Mouse (Mus musculus): ENCODE data around the gene Hbp1. TPM values are rescaled to one million over a fixed set of nuclear protein-coding genes. Genes with fewer than 3 reads are reported as not detected.
A peak's percentile ranks its signal among the peaks of the same experiment; 100 is the strongest.

The Hbp1 gene
- polyA plus RNA-seq, 1 experiment, result 37.0 TPM

- Histone ChIP-seq H3K4me2 (ENCODE audit: low read depth) (peak overlapping the region; percentile 37), H3K79me2 (ENCODE audit: control insufficient read depth, insufficient read depth) (no peaks in the 10 kb centered on the region), H3ac (ENCODE audit: control insufficient read depth, insufficient read length) (no peak overlapping the region), H3K36me3 (ENCODE audit: control insufficient read depth, insufficient read depth) (no peaks in the 10 kb centered on the region), H3K4me3 (no peak overlapping the region), H3K27me3 (ENCODE audit: control insufficient read depth, insufficient read depth, insufficient read length) (no peaks in the 10 kb centered on the region)
- TF ChIP-seq USF1 (IDR thresholded peaks at IDR 0.05; ENCODE audit: low read depth) (no peak), E2F4 (IDR thresholded peaks at IDR 0.05; ENCODE audit: insufficient read depth) (no peak), MYOD1 (IDR thresholded peaks at IDR 0.05; ENCODE audit: control insufficient read depth in 1 of 3, insufficient read length in 2 of 3, low read depth in 2 of 3) (peak in 2 of 3 experiments; percentile 73 to 82), SRF (IDR thresholded peaks at IDR 0.05; ENCODE audit: control insufficient read depth, insufficient read length, low read depth) (no peak), TCF3 (IDR thresholded peaks at IDR 0.05; ENCODE audit: insufficient read length, low read depth) (peak; percentile 19), MYOG (IDR thresholded peaks at IDR 0.05; ENCODE audit: control insufficient read depth in 1 of 3, insufficient read depth in 1 of 3, insufficient read length in 2 of 3, low read depth in 2 of 3) (peak in 2 of 3 experiments; percentile 33 to 78)
Observed at GRCm38 (mm10) chr12:31973473-31974172, 23.3 kb upstream of the Hbp1 start.

- H3ac ChIP-seq (ENCODE audit: control insufficient read depth, insufficient read length), result no peak overlapping the region
- H3K4me2 ChIP-seq (ENCODE audit: low read depth), result peak overlapping the region; percentile 63
- H3K27me3 ChIP-seq (ENCODE audit: control insufficient read depth, insufficient read depth, insufficient read length), result no peaks in the 10 kb centered on the region
- no peaks in the 10 kb centered on the region for H3K79me2 ChIP-seq (ENCODE audit: control insufficient read depth, insufficient read depth)
- no peaks in the 10 kb centered on the region for H3K36me3 ChIP-seq (ENCODE audit: control insufficient read depth, insufficient read depth)
- TF ChIP-seq TCF12 (IDR thresholded peaks at IDR 0.05; ENCODE audit: insufficient read depth, poor library complexity, severe bottlenecking) (peak; percentile 50), MYOD1 (IDR thresholded peaks at IDR 0.05; ENCODE audit: control insufficient read depth in 1 of 3, insufficient read length in 2 of 3, low read depth in 2 of 3) (peak in 2 of 3 experiments; percentile 77 to 80), MYOG (IDR thresholded peaks at IDR 0.05; ENCODE audit: control insufficient read depth in 1 of 3, insufficient read depth in 1 of 3, insufficient read length in 2 of 3, low read depth in 2 of 3) (peak in 1 of 3 experiments; percentile 76), TCF3 (IDR thresholded peaks at IDR 0.05; ENCODE audit: insufficient read length, low read depth) (no peak)
- H3K4me3 ChIP-seq, result no peak overlapping the region
Observed at GRCm38 (mm10) chr12:31971547-31971946, 21.2 kb upstream of the Hbp1 start.

GRCm38 (mm10) chr12:31969111-31969510, 18.8 kb upstream of the Hbp1 start:
- Histone ChIP-seq H3K79me2 (ENCODE audit: control insufficient read depth, insufficient read depth) (no peaks in the 10 kb centered on the region), H3K4me3 (no peak overlapping the region), H3K36me3 (ENCODE audit: control insufficient read depth, insufficient read depth) (no peaks in the 10 kb centered on the region), H3K27me3 (ENCODE audit: control insufficient read depth, insufficient read depth, insufficient read length) (no peaks in the 10 kb centered on the region), H3ac (ENCODE audit: control insufficient read depth, insufficient read length) (no peak overlapping the region), H3K4me2 (ENCODE audit: low read depth) (peak overlapping the region; percentile 58)
- TF ChIP-seq TCF3 (IDR thresholded peaks at IDR 0.05; ENCODE audit: insufficient read length, low read depth), result no peak
- no peak for TF ChIP-seq MAX (IDR thresholded peaks at IDR 0.05; ENCODE audit: low read depth)
- no peak for TF ChIP-seq REST (IDR thresholded peaks at IDR 0.05; ENCODE audit: insufficient read depth, insufficient read length)
- no peak for TF ChIP-seq USF1 (IDR thresholded peaks at IDR 0.05; ENCODE audit: low read depth)
- no peak for TF ChIP-seq E2F4 (IDR thresholded peaks at IDR 0.05; ENCODE audit: insufficient read depth)
- no peak for TF ChIP-seq POLR2A (IDR thresholded peaks at IDR 0.05; ENCODE audit: insufficient read length, low read depth)
- TF ChIP-seq MYOG (IDR thresholded peaks at IDR 0.05; ENCODE audit: control insufficient read depth in 1 of 3, insufficient read depth in 1 of 3, insufficient read length in 2 of 3, low read depth in 2 of 3), result no peak

- H3K4me2 ChIP-seq (ENCODE audit: low read depth), result no peak overlapping the region
- no peak overlapping the region for H3ac ChIP-seq (ENCODE audit: control insufficient read depth, insufficient read length)
- no peak for TF ChIP-seq TCF3 (IDR thresholded peaks at IDR 0.05; ENCODE audit: insufficient read length, low read depth)
- no peak for TF ChIP-seq TCF12 (IDR thresholded peaks at IDR 0.05; ENCODE audit: insufficient read depth, poor library complexity, severe bottlenecking)
- TF ChIP-seq MAX (IDR thresholded peaks at IDR 0.05; ENCODE audit: low read depth), result no peak
- TF ChIP-seq E2F4 (IDR thresholded peaks at IDR 0.05; ENCODE audit: insufficient read depth), result no peak
- H3K4me3 ChIP-seq, result no peak overlapping the region
- H3K79me2 ChIP-seq (ENCODE audit: control insufficient read depth, insufficient read depth), result no peaks in the 10 kb centered on the region
- no peaks in the 10 kb centered on the region for H3K27me3 ChIP-seq (ENCODE audit: control insufficient read depth, insufficient read depth, insufficient read length)
- no peaks in the 10 kb centered on the region for H3K36me3 ChIP-seq (ENCODE audit: control insufficient read depth, insufficient read depth)
Observed at GRCm38 (mm10) chr12:31967536-31967935, 17.2 kb upstream of the Hbp1 start.

- H3K4me3 ChIP-seq, result no peak overlapping the region
- TF ChIP-seq MAX (IDR thresholded peaks at IDR 0.05; ENCODE audit: low read depth) (no peak), CEBPB (IDR thresholded peaks at IDR 0.05; ENCODE audit: insufficient read depth, poor library complexity, severe bottlenecking) (no peak), SRF (IDR thresholded peaks at IDR 0.05; ENCODE audit: control insufficient read depth, insufficient read length, low read depth) (no peak), USF1 (IDR thresholded peaks at IDR 0.05; ENCODE audit: low read depth) (no peak), POLR2AphosphoS2 (IDR thresholded peaks at IDR 0.05; ENCODE audit: insufficient read length, low read depth) (no peak), TCF12 (IDR thresholded peaks at IDR 0.05; ENCODE audit: insufficient read depth, poor library complexity, severe bottlenecking) (no peak), POLR2A (IDR thresholded peaks at IDR 0.05; ENCODE audit: insufficient read length, low read depth) (no peak), TCF3 (IDR thresholded peaks at IDR 0.05; ENCODE audit: insufficient read length, low read depth) (no peak), MYOD1 (IDR thresholded peaks at IDR 0.05; ENCODE audit: control insufficient read depth in 1 of 3, insufficient read length in 2 of 3, low read depth in 2 of 3) (no peak), MYOG (IDR thresholded peaks at IDR 0.05; ENCODE audit: control insufficient read depth in 1 of 3, insufficient read depth in 1 of 3, insufficient read length in 2 of 3, low read depth in 2 of 3) (no peak), REST (IDR thresholded peaks at IDR 0.05; ENCODE audit: insufficient read depth, insufficient read length) (no peak), E2F4 (IDR thresholded peaks at IDR 0.05; ENCODE audit: insufficient read depth) (no peak)
- no peak overlapping the region for H3K4me2 ChIP-seq (ENCODE audit: low read depth)
- no peaks in the 10 kb centered on the region for H3K27me3 ChIP-seq (ENCODE audit: control insufficient read depth, insufficient read depth, insufficient read length)
- H3K36me3 ChIP-seq (ENCODE audit: control insufficient read depth, insufficient read depth), result no peaks in the 10 kb centered on the region
- H3K79me2 ChIP-seq (ENCODE audit: control insufficient read depth, insufficient read depth), result no peaks in the 10 kb centered on the region
- H3ac ChIP-seq (ENCODE audit: control insufficient read depth, insufficient read length), result no peak overlapping the region
Observed at GRCm38 (mm10) chr12:31966405-31966804, 16.1 kb upstream of the Hbp1 start.
